Mouse (Mus musculus) CD4-positive, CD25-positive, alpha-beta regulatory T cell, adult 4 months (primary cell): ENCODE measurements around the gene Pard3. TPM values are rescaled to one million over a fixed set of nuclear protein-coding genes. Genes with fewer than 3 reads are reported as not detected.
A peak's percentile ranks its signal among the peaks of the same experiment; 100 is the strongest.

Experiments used
- ATAC-seq: one replicate; pipeline ENCODE4 v1.8.0; 2017
- polyA plus RNA-seq, 2 experiments: library from polyadenylated mRNA; unstranded; fragments of 100-300 nt; shearing (Covaris generic); gene quantifications; one replicate each; pipeline ENCODE4 v1.2.1; 2017

The Pard3 gene
- polyA plus RNA-seq, 2 experiments from 2014 or later, result 0.75 TPM; not detected in 1

DNA sequence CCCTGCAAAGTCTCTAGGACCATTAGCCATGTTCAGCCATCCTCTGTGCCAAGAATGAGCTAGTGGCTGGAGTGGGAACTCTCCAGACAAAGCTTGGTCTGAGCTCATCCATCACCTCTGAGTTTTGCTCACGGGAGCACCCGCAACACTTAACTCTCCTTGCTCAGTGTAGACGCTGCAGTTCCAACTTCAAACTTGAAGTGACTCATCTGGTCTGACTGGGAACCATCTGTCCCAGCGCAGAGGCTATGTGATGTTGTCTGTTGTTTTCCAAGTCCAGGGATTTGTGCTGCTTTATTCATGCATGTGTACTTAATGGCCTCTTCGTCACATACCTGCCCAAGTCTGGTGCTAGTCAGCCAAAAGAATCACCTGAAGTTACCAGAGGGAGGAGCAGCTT, 505.5 kb downstream of the Pard3 start:
- ATAC-seq, result no peak

DNA sequence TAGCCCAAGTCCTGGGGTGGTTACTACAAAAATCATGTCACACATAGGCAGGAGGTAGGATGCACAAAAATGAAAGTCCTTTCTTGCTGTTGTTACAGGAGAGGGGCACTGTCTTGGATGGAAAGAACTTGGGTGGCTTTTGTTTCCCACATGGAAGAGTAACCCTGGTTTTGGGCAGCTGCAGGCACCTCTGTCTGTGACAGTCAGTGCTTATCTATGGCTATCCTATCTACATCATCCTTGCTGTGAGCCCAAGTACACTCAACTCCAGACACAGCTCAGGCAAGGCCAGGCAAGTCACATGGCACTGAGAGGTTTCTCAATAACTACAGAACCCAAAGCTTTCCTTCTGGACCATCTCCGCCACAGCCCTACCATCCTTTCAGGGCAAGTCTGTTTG, 506.8 kb downstream of the Pard3 start:
- ATAC-seq, result no peak

DNA sequence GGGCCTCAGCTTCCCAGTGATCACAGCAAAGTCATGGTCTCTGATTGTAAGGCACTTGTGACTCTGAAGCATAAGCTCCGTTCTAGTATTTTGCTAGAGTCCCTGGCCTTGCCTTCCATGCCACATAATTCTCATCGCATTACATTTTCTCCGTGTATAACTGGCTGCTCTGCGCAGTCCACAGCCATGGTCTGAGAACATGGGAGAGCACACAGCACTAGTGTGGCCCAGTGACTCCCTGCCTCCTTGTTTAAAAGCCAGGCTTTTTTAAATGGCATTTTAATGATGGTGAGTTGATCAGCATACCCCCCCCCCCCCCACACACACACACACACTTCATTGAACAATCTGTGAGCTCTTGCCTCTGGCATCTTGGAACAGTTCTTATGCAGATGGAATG, 508.8 kb downstream of the Pard3 start:
- ATAC-seq, result no peak

DNA sequence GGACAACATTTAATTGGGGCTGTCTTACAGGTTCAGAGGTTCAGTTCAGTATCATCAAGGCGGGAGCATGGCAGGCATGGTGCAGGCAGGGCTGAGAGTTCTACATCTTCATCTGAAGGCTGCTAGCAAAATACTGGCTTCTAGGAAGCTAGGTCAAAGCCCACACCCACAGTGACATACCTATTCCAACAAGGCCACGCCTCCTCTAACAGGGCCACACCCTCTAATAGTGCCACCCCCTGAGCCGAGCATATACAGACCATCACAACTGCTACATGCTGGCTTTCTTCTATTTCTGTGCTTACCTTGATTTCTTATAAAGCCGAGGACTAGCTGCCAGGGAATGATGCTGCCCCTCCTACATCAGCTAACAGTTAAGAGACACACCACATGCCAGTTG, 513.0 kb downstream of the Pard3 start:
- ATAC-seq, result no peak

DNA sequence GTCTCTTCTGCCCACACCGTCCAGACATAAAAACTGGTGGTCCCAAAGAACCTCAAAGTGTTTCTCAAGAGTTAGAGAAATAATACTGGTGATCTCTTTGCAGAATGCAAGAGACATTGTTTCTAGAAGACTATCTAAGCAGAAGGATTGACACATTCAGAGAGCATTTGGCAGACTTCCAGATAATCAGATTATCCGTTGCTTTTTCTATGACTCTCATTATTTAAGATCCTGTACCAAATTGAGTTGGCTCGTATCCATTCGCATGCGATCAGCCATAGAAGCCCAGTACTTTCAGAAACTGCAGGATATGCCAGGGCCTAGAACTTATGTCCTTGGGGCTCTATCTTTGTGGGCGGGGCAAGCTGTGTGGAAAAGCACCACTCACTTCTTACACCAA, 514.0 kb downstream of the Pard3 start:
- ATAC-seq, result no peak

DNA sequence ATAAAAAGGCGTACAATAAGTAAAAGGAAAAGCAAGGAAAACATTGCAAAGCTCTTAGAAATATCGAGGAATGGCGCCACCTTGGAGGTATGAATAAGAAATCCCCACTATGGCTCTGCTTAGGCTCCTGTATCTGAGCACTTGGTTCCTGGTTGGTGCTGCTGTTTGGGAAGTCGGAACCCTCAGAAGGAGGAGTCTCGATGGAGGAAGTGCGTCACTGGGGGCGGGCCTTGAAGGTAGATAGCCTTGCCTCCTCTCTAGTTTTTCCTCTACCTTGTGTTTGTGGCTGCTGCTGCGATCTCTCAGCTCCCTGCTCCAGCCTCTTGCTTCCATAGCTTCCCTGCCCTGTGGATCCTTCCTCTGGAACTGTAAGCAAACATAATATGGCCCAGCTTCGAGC, 515.7 kb downstream of the Pard3 start:
- ATAC-seq, result no peak

DNA sequence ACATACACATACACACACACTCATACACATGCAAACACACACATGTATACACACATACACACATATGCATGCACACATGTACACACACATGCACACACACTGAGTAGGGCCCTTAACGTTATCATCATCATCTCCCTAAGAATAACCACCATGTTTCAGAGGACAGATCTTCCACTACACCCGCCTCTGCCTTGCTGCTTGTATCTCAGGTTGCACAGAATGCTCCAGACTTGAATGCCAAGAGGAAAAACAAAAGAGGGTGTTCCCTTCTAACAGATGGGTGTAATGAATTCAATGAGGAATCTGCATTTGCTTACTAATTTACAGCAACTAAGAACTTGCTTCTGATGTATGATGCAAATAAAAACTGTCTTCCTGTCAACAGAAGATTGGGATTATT, 519.7 kb downstream of the Pard3 start:
- ATAC-seq, result no peak

DNA sequence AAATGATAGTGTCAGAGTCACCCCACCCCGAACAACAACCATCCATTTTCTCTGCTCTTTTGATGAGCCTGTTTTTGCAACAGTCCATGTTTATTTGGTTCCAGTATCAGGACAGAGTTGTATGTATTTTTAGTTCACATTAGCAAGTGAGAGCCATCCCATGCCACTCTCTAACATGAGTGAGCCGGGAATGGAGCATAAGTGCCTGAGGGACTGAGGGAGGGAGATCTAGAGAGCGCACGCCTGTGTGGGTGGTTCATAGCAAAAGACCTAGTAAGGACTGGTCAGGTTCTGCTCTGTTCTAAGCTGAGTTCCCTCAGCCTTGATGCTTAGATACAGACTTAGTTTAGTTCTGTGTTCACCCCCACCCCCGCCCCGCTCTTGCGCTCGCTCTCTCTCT, 521.9 kb downstream of the Pard3 start:
- ATAC-seq, result no peak

DNA sequence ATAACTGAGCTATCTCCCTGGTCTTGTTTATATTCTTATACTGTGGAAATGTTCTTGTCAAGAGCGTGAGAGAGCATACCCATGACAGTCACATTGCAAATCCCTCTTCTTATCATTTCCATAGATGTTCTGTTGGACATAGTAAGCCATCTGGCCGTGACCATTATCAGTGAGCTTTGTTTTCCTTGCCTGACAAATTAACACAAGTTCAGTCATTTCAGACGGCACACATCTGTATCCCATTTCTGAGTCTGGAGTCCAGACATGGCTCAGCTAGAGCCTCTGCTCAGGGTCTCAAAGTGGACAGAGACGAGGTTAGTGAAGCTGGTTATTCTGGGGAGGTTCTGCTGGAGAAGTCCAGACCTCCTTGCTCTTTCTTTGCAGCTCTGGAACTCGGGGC, 523.0 kb downstream of the Pard3 start:
- ATAC-seq, result no peak

DNA sequence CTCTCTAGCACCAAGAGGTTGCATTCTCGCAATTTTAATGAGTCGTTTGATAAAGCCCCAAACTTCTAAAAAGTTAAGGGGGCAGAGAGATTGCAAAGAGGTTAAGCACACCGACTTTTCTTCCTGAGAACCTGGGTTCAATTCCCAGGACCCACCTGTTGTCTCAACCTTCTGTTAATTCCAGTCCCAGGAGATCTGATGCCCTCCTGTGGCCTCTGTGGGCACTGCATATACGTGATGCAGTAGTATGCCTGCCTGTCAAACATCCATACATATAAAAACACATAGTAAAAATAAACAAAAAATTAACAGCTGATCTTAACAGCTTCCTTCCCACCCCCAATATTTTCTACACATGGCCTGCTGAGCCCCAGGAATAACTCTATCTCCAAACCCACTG, 524.6 kb downstream of the Pard3 start:
- ATAC-seq, result peak; percentile 70

DNA sequence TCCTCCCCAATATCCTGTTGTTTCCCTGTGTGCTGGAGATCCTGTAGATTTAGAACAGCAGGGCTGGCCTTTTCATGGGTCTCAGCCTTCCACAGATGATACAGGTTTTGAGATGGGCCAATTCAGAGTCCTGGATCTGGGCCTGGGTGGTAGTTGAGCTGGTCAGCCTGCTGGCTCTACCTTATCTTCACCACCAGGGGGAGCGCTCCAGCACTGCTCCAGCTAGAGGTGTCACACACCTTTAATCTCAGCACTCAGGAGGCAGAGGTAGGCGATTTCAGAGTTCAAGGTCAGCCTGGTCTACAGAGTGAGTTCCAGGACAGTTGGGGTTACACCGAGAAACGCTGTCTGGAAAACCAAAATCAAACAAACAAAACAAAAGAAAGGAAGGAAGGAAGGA, 525.6 kb downstream of the Pard3 start:
- ATAC-seq, result peak; percentile 75

DNA sequence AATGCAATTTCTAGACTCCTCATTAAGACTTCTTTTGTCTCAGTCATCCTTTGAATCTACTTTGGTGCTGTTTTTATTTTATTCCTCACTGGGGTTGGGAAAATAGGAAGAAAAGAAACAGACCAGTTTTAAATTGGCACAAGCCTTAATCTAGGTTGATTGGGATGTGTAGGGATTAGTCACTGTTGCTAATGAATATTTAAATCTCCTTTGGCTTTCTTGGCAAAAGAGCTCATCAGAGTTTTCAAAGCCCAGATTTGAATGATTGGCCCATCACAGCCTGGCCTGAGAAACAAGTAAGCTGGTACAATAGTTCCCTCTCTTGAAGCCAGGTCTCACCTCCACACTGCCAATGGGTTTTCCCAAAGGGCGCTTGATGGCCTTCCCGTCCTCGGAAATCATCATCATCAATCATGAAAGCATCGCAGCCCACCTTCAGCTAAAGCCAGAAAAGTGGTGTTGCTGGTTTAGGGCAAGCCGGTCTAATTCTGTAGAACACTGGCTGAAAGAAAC, 527.0 kb downstream of the Pard3 start:
- ATAC-seq, result no peak

DNA sequence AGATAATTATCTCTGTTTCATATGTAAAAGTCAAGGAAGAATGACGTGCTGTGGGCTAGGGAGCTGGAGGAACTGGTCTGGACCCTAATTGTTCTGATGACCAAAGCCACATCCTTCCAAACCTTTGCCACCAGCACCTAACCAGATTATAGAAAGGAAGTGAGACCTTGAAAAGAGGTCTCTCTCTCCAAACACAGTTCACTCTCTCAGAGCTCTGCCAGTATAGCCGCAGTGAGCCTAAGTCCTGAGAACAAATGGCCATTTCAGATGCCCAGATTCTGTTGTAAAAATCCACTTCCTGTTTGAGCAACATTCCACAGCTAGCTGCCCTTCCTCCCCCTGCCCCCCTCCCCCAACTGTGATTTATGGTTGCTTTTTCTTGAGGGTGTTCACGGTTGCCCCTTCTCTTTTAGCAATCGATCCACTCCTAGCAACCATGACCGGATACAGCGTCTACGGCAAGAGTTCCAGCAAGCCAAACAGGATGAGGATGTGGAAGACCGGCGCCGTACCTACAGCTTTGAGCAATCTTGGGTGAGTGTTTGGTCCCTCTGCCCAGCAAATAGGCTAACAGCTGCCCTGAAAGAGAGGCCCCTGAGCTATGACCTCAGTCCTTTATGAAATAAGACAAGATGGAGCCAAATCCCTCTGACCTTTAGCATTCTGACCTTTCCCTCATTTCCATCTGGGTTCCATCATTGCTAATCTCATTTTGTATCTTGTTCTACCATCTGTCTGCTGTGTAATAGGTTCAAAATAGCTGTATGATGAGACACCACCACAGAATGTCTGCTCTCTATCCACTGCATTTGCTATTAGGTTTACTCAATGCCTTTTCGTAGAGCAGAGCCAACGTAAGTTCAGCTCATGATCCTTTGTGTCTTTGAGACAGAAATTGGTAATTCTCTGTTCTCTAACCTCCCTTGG, 529.2 kb downstream of the Pard3 start:
- no peak for ATAC-seq

DNA sequence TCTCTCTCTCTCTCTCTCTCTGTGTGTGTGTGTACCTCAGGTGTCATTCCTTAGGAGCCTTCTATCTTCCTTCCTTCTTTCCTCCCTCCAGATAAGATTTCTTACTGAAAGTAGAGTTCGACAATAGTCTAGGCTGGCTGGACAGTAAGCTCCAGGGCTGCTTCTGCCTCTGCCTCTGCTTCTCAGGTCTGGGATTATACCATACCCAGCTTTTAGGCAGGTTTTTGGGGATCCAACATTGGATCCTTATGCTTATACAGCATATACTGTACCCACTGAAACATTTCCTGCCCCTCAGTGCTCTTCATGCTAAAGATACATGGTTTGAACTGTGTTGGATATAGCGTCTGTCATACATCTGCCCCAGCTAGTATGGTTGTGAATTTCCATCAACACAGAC, 536.9 kb downstream of the Pard3 start:
- ATAC-seq, result no peak

DNA sequence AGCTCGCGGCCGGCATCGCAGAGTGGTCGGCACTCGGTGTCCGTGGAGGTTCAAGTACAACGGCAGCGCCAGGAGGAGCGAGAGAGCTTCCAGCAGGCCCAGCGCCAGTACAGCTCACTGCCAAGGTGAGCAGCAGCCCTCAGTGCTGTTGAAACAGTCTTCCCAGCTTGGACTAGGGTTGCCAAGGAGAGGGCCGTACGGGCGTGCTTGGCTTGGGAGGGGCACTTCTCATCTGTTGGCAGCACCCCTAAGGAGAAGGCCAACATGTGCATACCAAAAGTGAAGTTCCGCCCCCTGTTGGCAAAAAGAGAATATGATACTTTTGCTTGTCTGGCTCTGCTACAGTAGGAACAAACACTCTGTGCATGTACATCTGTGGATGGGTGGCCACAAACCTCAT, 539.4 kb downstream of the Pard3 start:
- no peak for ATAC-seq

DNA sequence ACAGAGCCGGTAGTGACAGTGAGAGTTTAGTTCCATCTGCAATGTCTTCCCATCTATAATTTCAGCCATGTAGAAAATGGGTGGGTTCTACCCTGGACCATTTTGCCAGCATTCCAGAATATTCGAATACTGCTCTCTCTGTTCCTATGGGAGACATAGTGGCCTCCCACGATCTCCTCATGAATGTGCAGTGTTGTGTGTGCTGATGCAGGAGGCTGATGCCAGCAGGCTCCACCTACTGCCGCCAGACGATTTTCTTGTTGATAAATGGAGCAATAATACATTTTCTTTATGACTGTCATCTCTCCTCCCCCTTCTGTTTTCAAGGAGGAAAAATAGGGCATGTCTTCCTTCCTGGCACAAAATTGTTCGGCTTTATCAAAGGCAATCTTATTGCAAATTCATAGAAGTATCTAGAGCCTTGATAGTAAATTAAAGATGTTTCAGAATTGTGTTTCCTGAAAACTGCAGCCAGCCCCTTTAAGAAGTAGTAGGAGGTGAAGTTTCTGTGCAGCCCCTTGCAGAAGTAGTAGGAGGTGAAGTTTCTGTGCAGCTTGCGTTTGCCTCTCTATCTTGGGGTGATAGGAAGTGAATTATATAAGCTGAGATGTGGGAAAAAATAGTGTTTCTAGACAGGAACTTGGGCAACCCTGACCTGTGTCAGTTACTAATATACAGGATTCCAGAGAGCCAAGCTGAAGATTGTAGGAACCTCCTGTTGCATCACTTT, 545.0 kb downstream of the Pard3 start:
- ATAC-seq, result no peak

DNA sequence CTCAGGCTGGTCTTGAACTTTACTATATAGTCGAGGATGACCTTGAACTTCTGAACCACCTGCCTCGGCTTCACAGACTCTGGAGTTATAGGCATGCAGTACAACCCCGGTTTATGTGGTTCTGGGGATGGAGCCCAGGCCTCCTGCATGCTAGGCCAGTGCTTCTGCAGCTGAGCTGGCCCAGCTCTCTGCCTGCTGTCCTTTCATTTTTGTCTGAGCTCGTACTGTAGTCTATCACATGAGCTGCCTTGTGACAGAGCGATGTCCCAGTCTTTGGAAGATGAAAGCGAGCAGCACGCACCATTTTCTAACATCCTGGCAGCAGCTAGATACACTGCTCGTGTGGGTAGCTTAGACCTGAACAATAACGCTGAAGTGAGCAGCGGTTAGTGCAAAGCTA, 545.6 kb downstream of the Pard3 start:
- no peak for ATAC-seq

DNA sequence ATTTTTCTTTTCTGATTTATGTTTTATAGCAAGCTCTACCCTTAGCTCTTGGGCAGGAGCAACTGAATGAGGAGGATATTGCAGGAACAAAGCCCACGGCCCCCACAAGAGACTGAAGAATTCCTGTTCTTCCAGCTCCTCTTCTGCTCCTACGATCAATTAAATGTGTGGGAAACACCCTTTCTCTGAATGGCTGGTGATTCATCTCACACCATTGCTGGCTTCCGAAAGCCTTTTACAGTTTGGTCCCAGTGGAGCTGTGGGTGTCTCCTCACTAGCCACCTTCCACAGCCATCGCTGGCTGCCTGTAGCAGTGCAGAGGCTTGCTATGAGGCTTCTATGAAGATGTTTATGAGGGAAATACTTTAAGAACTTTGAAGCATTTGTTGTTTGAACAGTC, 550.5 kb downstream of the Pard3 start:
- no peak for ATAC-seq

DNA sequence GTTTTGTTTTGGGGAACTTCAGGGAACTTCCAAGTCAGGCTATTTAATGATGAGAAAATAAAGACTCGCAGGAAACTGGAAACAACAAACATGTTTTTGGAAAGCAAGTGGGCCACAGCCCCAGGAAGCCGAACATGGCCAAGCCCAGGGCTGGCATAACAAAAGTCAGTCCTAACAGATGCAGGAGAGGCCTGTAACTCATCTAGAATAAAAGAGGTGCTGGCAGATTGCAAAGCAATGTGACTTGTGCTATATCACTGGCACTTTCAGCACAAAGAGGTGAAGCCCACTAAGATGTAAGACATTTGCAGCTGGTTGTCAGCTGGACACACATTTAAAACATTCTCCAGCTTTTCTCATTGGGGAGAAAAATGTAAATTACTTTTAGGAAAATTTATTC, 553.0 kb downstream of the Pard3 start:
- ATAC-seq, result no peak

DNA sequence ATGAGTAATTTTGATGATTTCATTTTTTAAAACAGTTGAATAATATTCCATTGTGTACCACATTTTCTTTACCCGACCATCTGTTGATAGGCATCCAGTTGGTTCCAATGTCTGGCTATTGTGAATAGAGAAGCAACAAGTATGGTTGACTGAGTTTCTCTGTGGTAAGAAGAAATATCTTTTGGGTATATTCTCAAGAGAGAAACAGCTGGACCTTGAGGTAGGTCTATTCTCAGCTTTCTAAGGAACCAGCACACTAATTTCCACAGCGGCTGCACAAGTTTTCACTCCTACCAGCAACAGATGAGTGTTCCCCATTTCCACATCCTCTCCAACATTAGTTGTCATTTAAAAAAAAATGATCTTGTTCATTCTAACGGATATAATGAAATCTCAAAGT, 558.4 kb downstream of the Pard3 start:
- no peak for ATAC-seq

DNA sequence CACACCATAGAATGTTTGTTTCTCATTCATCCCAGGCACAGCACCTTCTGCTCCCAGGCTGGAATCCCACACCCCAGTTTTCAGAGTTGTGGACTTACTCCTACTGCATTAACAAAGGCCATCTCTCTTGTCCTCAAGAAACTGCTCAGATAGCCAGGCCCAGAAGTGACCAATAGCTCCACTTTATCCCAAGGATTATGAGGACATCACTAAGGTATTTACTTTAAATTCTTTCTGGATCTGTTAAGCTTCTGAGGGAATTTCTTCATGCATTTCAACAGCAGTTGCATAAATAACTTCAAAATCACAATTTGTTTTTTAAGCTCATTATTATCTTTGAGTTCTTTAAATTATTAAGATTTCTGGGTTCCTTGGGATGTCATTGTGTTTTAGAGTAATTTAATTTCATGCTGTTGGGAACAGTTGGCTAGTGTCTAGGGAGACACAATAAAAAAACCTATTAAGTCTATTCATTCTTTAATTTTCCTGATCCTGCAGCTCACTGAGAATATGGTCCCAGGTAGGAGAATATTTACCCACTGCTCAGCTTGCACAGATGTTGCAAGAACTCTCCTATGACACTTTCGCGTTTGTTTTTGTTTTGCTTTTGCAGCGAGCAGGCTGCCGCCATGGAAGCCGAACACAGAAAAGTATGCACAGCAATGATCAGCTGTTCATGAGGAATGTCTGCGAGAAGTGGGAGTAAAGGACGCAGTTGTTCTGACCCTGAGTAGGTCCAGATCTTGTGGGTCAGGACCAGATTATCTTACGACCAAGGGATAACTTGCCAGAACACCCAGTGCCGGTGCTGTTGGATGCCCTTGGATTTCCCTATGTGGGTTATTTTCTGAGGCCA, 574.8 kb downstream of the Pard3 start:
- ATAC-seq, result no peak

DNA sequence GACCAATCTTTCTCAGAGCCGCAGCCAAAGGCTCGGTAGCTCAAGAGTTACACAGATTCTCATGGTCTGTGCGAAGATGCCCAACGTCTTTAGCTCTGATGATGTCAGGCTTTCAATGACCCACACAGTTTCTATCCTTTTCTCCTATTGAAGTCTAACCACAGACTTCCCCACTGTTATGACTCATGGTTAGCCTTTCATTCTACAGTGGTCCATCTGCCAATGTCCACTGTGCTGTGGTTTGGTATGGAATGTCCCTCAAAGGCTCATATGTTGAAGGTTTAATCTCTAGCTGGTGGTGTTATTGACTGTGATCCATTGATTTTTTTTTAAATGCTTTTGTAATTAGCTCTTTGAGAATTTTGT, 575.4 kb downstream of the Pard3 start:
- ATAC-seq, result no peak

DNA sequence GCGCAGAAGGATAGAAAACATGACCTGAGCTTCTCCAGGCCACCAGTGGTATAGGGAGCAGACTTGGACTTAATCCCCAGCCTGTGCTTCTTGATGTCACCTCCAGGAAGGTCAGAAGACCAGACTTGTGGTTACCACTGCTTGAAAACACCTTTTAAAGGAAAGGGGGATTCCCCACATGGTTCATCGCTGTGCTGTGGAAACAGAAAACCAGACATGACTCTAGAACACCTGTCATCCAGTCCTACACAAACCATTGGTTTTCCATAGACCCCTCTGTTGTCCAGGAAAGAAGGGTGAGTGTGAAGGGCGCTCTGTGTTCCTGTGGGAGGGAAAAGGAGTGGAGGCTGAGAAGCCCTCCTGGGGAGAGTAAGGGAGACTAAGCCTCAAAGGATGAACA, 591.9 kb downstream of the Pard3 start:
- ATAC-seq, result peak; percentile 98
